Mouse (Mus musculus) liver, postnatal 0 days (tissue): ENCODE results near the gene Atad3a.

Experiments used
- CTCF ChIP-seq: sonication (generic); IDR thresholded peaks from 2 replicates; pipeline ENCODE4 v1.5.1; 2016; ENCODE audit warnings: antibody characterized with exemption, low read depth
- EP300 ChIP-seq: IDR thresholded peaks from 2 replicates; pipeline ENCODE4 v1.6.1; 2016; ENCODE audit warnings: antibody characterized with exemption, low read depth, mild to moderate bottlenecking

DNA sequence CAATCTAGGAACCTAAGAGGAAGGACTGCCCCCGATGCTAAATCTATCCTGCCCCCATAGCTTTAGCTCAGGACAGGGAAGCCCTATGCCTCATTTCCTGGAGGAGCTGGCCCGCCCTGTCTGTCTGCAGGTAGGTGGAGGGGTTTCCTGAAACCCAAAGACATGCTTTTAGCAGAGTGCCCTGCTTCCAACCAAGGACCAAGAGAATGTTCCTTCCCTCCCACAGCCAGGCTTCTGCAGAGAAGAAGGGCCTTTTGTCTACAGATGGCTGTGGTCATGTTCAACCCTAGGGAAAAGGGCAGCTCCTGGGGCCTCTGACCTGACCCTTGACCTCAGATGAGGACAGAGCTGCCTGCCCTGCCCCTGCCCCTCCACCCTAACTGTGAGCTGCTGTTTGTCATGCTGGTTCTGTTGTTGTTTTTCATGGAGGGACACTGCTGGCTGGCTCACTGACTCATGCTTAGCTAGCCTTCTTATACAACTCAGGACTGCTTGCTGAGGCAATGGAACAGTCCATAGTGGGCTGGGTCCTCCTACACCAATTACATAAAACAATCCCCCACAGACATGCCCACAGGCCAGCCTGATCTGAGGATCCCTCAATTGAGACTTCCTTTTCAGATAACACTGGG lies 15.9 kb upstream of the Atad3a start:
- TF ChIP-seq CTCF (no peak), EP300 (no peak)
